Mouse (Mus musculus) right cerebral cortex, postnatal 4 days (tissue): Measurements from ENCODE around the gene Mgp.
A peak's percentile ranks its signal among the peaks of the same experiment; 100 is the strongest.

Experiments
- DNase-seq: peaks from one replicate; pipeline ENCODE4 v3.0.0-alpha.2; 2022

Mgp gene

GRCm38 (mm10) chr6:136848971-136849370 is 26.7 kb downstream of the Mgp start:
- no peak for DNase-seq

DNA sequence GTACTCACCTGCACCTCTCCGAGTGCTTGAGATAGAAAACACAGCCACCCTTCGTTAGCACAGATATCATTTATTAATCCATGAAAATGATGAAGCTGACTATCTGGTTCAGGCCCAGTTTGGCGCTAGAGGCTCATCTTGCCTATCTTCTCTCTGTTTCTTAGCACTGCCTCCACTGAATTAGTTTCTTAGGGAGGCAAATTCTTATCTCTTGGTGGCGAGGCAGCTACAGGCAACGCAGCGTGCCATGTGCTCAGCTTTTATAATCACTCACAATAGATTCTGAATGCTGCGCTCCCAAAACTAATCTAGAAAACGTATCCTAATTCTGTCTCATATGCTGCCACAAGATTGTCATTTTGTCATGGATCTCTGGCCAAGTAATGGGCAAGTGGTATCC is 27.2 kb downstream of the Mgp start:
- DNase-seq: no peak

DNA sequence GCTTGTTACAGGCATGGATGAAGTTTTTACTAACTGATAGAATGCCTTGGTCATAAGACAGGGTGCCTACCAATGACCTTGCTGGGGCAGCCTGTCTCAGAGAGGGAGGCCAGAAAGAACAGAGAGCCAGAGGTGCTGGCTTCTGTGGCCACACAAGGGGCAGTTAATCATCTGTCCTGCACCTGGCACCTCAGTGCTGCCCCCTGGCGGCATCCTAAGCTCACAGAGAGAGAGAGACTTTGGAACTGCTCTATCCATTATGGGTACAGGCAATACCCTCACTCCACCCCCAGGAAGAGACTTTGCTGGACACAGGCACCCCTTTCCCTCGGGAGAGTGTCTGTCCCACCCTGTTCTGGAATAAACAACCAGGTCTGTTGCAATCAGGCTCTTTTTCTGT is 27.8 kb downstream of the Mgp start:
- peak; percentile 48 for DNase-seq

DNA sequence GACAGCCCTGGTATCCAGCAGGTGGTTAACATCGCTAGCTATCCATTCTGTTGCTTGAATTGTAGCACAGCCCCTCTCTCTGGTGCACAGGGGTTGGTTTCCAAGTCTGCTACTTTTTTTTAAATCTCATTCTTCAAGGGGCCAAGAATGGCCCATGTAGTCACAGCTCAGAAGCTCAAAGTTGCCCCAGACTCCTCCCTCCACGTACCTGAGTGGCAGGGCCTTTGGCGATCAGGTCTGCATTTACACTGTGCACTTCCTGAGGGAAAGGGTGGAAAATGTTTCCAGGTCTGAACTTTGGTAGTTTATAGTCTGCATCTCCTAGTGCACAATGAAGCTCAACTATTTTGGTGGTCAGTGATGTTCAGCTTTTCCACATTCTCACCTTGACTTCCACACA is 28.4 kb downstream of the Mgp start:
- DNase-seq: no peak

GRCm38 (mm10) chr6:136845706-136846480 is 29.7 kb downstream of the Mgp start:
- no peak for DNase-seq

DNA sequence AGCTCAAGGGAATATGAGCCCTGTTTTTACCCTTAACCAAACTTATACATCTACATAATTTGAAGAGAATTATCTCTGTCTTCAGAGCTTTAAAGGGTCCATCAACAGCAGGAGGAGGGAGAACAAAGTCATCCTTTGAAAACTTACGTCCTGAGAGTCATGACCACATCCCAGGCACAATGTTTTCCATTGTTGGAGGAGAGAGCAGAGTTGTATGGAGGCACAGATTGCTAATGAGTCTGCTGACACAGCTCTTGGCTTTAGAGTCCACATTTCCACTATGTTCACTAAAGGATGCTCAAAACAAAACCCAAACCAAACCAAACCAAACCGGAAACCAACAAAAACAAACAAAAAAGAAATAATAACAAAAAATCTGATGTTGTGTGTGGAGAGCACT is 30.7 kb downstream of the Mgp start:
- DNase-seq: no peak

GRCm38 (mm10) chr6:136837323-136837722 is 38.3 kb downstream of the Mgp start:
- no peak for DNase-seq

GRCm38 (mm10) chr6:136835352-136835751 is 40.3 kb downstream of the Mgp start, which contains the start of gene Smco3:
Gene Smco3 (minus strand): TSS chr6:136835452.
- DNase-seq: no peak

DNA sequence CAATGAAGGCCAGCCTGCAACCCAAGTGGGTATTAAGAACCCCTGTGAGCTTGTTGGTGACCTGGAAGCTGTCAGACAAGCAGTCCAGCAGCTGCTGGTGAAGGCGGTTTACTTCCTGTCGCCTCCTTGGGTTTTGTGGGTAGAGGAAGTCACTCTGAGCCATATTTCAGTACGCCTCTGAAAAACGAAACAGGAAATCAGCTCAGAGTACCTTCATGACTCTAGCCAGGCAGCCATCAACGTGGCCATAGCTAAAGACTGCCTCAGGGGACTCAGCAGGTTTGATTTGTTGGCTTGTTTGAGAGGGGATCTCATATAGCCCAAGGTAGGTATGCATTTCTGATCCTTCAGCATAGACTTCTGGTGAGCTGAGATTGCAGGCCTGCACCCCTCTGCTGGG is 43.9 kb downstream of the Mgp start:
- DNase-seq: no peak

GRCm38 (mm10) chr6:136828681-136829080 is 46.9 kb downstream of the Mgp start:
- no peak for DNase-seq

DNA sequence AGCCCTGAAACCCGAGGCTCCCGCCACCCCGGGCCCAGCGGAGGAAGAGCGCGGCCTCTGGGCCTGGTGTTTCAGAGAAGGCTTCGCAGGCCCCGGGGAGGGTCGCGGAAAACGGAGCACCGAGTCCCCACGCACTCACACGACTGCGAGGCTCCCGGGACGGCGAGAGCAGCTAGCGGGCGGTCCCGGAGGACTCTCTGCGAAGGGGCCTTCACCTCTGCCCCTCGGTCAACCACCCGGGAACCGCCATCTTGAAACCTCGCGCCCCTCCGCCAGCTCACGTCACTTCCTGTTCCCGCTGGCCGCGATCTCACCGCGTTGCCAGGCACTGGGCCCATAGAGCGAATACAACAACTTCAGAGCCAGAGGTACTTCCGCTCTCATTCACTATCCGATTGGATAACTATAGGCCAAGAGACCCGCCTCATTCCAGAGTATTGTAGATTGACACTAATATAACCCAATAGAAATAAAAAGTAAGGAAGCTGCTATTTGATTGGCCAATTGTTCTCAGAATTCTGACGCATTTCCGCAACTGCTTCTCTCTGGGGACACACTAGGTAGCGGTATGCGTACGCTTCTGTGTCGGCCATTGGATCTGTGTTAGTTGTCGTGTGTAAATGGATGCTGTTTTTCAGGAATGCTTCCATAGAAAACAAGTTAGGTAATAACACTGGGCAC is 47.6 kb downstream of the Mgp start, which contains the start of gene Wbp11:
Gene Wbp11 (minus strand): TSS at position 353 of the 681 bp plus-strand sequence.
- peak; percentile 92 for DNase-seq

DNA sequence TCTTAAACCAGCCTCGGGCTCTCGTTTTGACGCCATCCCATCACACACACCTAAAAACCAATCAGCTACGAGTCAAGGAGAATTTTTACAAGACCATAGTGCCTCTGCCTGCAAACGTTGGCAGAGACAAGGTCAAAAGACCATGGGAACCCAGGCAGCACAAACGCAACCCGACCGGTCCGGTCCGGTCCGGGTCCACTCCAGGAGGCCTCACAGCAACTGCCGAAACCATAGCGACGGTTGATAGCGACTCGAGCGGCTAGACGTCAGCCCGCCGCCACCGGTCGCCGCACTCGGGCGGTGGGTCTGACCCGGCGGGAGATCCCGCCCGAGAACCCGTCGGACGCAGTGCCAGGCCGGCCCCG is 48.1 kb downstream of the Mgp start, which contains the start of gene BC049715:
Gene BC049715 (plus strand): TSS at position 111 of the 365 bp plus-strand sequence.
- no peak for DNase-seq

DNA sequence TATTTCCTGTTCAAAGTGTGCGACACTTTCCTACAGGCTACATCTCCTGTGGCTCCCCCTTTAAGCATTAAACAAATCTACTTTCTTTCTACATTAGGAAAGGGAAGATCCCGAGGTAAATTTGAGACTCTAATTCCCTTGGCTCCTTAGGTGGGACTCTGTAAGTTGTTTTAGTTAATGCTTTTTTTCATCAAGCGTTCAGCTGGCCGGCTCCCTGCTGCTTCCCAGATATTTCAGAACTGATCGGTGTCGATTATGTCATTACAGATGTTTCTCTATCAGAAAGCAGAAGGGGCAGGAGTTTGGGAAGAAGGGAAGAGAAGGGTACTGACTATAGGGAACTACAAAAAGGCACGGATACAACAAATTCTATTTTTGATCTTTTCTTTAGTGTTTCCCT is 48.5 kb downstream of the Mgp start:
- no peak for DNase-seq

DNA sequence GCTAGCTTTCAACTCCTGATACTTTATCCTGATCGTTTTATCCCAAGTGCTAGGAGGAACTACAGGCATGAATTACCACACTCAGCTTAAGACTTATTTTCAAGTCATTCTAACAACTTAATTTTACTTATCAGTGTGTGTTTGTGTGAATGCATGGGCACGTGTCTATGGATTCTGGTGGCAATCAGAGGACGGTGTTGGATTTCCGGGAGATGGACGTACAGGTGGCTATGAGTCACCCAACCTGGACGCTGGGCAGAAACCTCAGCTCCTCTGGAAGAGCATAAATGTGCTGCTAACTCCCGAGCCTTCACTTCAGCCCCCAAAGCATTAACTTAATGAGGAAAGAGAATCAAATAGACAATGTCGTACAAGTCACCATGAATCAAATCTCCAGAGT is 50.6 kb downstream of the Mgp start:
- no peak for DNase-seq
